Mouse (Mus musculus): ENCODE data around the gene Sec14l2.

DNA sequence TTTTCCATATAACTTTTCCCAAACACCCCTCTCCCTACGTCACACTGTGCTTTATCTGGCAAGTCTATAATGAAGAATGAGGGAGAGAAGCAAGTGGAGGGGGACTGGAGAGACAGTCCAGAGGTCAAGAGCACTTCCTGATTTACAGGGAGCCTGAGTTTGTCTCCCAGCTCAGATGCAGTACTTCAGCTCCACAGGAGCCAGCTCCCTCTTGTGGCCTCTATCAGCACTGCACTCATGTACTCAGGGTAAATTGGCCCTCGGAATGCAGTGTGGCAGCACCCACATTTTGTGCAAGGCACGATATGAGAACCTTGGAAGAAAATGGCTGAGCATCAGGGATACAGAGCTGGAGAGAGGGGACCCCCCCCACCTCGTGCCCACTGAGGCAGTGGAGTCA, 43.0 kb downstream of the Sec14l2 start:
- TF ChIP-seq EP300 (IDR thresholded peaks at IDR 0.05; ENCODE audit: low read depth): no peak
- TF ChIP-seq CTCF (IDR thresholded peaks at IDR 0.05; ENCODE audit: low read depth): peak; percentile 94
